Mouse (Mus musculus) megakaryocyte, embryonic 14.5 days (primary cell): Measurements from ENCODE around the gene Notch2.

Experiments
- FLI1 ChIP-seq: IDR thresholded peaks from 2 replicates; pipeline ENCODE4 v1.6.1; 2012; ENCODE audit warnings: low read length, inconsistent platforms, mixed read lengths
- GATA1 ChIP-seq: IDR thresholded peaks from 3 replicates; pipeline ENCODE4 v1.6.1; 2012; ENCODE audit warnings: mixed read lengths, low read length, inconsistent platforms, borderline replicate concordance

DNA sequence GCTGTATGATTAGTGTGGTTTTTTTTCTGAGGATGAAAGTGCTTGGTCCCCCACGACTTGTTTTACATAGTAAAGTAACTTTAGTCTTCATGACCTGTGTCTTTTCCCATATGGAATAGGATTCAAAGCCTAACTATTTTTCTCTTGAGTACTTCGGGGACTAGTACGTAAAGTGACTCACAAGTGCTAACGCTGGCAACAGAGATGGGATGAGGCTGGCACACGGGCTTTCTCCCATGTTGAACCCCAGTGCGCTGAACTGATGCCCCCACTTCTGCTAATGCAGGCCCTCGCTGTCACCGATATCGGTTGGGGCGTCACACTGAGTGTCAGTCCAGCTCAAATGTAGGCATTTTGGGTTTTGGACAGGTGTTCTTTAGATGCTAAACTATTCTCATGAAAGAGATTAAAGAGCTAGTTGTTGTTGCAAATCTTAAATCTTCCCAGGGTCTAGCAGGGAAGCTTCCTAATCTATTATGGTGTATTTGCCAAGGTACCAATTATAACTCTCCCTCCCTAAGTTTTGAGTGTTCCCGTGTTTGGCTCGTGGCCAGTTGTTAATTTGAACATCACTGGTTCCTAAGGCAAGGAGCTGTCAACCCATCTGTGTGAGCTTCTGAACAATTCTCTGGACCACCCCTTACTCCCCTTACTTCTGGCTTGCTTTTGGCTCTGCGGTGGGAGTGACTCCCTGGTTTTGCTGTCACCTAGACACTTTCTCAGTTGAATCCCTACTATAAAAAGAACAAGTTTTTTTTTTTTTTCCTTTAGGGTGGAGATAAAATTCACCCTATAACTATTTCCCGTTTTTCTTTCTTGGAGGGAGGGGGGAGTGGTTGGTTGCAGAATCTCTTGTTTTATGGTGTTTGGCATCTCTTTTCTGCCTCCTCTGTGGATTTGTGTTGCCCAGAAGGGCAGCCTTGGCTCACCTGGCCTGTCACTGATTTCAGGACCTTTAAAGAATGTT, 2.2 kb downstream of the Notch2 start:
- TF ChIP-seq GATA1 (no peak), FLI1 (no peak)
